Mouse (Mus musculus): ENCODE data around the gene Gns. TPM values are rescaled to one million over a fixed set of nuclear protein-coding genes. Genes with fewer than 3 reads are reported as not detected.

The Gns gene
- polyA plus RNA-seq, 1 experiment from 2014 or later = 41.4 TPM

DNA sequence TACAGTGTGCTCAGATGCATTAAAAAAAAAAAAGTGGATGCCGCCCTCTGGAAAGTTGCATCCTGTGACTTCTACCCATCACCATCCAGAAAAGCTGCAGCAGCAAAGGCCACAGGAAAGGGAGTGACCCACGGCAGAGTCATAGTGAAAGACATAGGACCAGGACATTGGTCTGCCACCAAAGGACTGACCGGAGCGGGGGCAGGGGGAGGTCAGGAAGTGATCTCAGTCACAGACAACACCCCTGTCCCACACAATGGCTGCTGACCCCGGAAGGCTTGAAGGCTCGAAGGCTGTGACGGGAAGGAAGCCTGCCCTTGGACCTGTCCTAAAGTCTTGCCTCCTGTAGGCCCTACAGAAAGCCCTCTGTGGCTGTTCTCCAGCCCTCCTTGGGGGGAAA is 36.1 kb downstream of the Gns start:
- ATAC-seq (peak; percentile 80), DNase-seq (ENCODE audit: low spot score) (peak; percentile 39)
- no peak overlapping the region for H3K27ac ChIP-seq (ENCODE audit: low read length)
- H3K4me2 ChIP-seq (replicated peaks; ENCODE audit: low read depth, low read length) = no peak overlapping the region
- 68% methylated on average over 7 of the region's 7 CpGs for WGBS
- no peaks in the 10 kb centered on the region for H3K27me3 ChIP-seq (replicated peaks; ENCODE audit: insufficient read depth, low read length)
- no peak overlapping the region for H3K4me3 ChIP-seq (ENCODE audit: low read depth, low read length)
- no peaks in the 10 kb centered on the region for H3K36me3 ChIP-seq (ENCODE audit: insufficient read depth, low read length)
- TF ChIP-seq EP300 (IDR thresholded peaks at IDR 0.05) (no peak), CTCF (IDR thresholded peaks at IDR 0.05) (no peak)
- no peaks in the 10 kb centered on the region for H3K4me1 ChIP-seq (ENCODE audit: insufficient read depth, low read depth, low read length)
- H3K9me3 ChIP-seq (ENCODE audit: low read length) = no peaks in the 10 kb centered on the region
- no peak overlapping the region for H3K9ac ChIP-seq (replicated peaks; ENCODE audit: low read depth)

DNA sequence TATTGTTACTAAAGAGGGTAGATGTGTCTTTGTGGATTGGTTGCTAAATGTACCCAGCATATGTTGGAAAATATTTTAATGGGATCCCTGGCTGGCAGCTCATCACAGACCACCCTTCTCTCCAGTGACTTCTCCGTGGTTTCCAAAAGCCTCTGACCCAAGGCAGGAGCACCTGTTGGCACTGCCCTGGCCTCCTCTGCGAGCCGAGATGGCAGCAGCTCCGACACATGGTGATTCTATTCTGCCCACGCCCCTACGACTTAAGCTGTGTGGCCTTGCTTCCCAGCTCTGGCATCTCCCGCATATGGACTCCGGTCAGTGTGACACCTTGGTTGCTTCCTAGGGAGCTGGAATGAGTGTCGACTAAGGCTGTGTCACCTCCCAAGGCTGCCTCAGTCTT is 38.2 kb downstream of the Gns start:
- Histone ChIP-seq H3K9ac (replicated peaks; ENCODE audit: low read depth) (no peak overlapping the region), H3K9me3 (ENCODE audit: low read length) (no peaks in the 10 kb centered on the region), H3K27me3 (replicated peaks; ENCODE audit: insufficient read depth, low read length) (no peaks in the 10 kb centered on the region), H3K4me2 (replicated peaks; ENCODE audit: low read depth, low read length) (no peak overlapping the region), H3K4me3 (ENCODE audit: low read depth, low read length) (no peak overlapping the region), H3K36me3 (ENCODE audit: insufficient read depth, low read length) (no peaks in the 10 kb centered on the region), H3K4me1 (ENCODE audit: insufficient read depth, low read depth, low read length) (no peaks in the 10 kb centered on the region), H3K27ac (ENCODE audit: low read length) (no peak overlapping the region)
- ATAC-seq = no peak
- no peak for DNase-seq (ENCODE audit: low spot score)
- TF ChIP-seq CTCF (IDR thresholded peaks at IDR 0.05) (no peak), EP300 (IDR thresholded peaks at IDR 0.05) (no peak)
- WGBS = 66% methylated on average over 9 of the region's 9 CpGs

DNA sequence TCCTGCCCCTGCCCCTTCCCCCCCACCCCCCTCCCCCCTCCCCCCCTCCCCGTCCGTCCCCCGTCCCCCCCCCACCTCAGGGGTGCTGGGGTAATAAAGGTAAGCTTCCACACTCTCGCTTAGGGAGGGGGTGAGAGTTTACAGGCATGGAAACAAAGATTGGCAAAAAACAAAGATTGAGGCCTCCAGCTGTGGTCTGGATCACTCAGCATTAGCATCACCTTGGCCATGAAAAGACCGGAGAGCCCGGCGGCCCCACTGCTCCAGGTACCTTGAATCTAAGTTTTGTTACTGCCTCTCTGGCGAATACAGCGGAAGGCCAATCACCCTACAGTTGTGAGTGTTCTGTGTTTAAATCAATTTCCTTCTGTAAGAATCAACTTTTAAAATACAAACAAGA is 39.1 kb downstream of the Gns start:
- no peaks in the 10 kb centered on the region for H3K27me3 ChIP-seq (replicated peaks; ENCODE audit: insufficient read depth, low read length)
- no peak overlapping the region for H3K4me3 ChIP-seq (ENCODE audit: low read depth, low read length)
- ATAC-seq (no peak), DNase-seq (ENCODE audit: low spot score) (no peak)
- H3K36me3 ChIP-seq (ENCODE audit: insufficient read depth, low read length) = no peaks in the 10 kb centered on the region
- H3K27ac ChIP-seq (ENCODE audit: low read length) = no peak overlapping the region
- 53% methylated on average over 8 of the region's 9 CpGs for WGBS
- H3K4me1 ChIP-seq (ENCODE audit: insufficient read depth, low read depth, low read length) = no peaks in the 10 kb centered on the region
- H3K9ac ChIP-seq (replicated peaks; ENCODE audit: low read depth) = no peak overlapping the region
- no peak overlapping the region for H3K4me2 ChIP-seq (replicated peaks; ENCODE audit: low read depth, low read length)
- TF ChIP-seq EP300 (IDR thresholded peaks at IDR 0.05) (no peak), CTCF (IDR thresholded peaks at IDR 0.05) (no peak)
- H3K9me3 ChIP-seq (ENCODE audit: low read length) = no peaks in the 10 kb centered on the region

DNA sequence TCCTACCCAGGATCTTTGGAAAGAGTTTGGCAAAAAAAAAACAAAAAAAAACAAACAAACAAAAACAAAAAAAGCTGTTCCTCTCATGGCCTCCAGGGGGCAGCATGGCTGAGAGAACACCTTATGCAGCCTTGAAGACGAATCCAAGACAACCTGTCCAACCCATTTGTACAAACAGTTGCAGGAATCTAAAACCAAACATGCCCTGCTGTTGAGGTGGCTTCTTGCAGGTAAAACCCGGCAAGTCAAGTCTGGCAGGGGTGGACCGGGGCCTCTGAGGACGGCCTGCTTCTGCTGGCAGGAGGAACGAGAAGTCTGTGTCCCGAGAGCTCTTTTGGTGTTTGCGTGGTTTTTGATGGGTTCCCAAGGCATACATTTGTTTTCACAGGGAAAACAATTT is 44.8 kb downstream of the Gns start:
- Histone ChIP-seq H3K27me3 (replicated peaks; ENCODE audit: insufficient read depth, low read length) (no peaks in the 10 kb centered on the region), H3K9me3 (ENCODE audit: low read length) (no peaks in the 10 kb centered on the region), H3K27ac (ENCODE audit: low read length) (no peak overlapping the region), H3K9ac (replicated peaks; ENCODE audit: low read depth) (no peak overlapping the region), H3K4me1 (ENCODE audit: insufficient read depth, low read depth, low read length) (no peaks in the 10 kb centered on the region), H3K4me2 (replicated peaks; ENCODE audit: low read depth, low read length) (no peak overlapping the region), H3K4me3 (ENCODE audit: low read depth, low read length) (no peak overlapping the region), H3K36me3 (ENCODE audit: insufficient read depth, low read length) (peaks cover 20% of the 10 kb centered on the region; the same call in 1 of the 2 replicates)
- TF ChIP-seq EP300 (IDR thresholded peaks at IDR 0.05) (no peak), CTCF (IDR thresholded peaks at IDR 0.05) (peak; percentile 90)
- DNase-seq (ENCODE audit: low spot score) (peak; percentile 88), ATAC-seq (peak; percentile 79)
- 43% methylated on average over 7 of the region's 7 CpGs for WGBS

DNA sequence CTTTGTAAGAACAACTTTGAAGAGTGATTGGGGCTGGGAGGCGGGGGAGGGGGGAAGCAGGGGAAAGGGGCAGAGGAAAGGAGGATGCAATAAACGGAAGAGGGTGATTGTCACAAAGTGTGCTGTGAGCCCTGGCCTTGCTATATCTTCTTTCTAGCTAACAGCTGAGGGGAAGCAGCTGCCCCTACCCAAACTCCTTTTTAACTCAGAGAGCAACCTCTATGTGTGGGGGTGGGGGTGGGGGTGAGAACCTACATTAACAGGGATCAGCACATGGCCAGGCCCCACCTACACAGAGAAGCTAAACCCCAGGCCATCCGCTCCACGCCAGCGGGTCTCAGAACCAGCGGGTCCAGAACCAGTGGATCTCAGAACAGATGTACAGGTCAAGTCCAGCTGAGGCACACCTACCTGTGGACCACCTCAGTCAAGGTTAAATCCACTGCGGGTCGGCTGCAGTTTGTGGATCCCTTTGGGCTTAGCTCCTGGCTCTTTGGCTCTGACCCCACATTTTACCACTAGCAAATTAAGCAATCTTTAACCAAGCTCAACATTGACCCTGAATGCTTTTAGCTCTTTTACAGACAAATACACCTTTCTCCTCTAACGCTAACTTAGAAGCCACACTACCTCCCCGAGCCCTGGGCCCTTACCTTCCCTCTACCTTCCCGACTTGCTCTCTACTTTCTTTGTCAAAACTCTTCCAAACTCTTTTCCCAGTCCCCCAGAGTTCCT is 47.0 kb downstream of the Gns start:
- TF ChIP-seq EP300 (IDR thresholded peaks at IDR 0.05) (no peak), CTCF (IDR thresholded peaks at IDR 0.05) (no peak)
- Histone ChIP-seq H3K9ac (replicated peaks; ENCODE audit: low read depth) (no peak overlapping the region), H3K4me2 (replicated peaks; ENCODE audit: low read depth, low read length) (no peak overlapping the region), H3K4me1 (ENCODE audit: insufficient read depth, low read depth, low read length) (no peaks in the 10 kb centered on the region), H3K27me3 (replicated peaks; ENCODE audit: insufficient read depth, low read length) (no peaks in the 10 kb centered on the region), H3K9me3 (ENCODE audit: low read length) (no peaks in the 10 kb centered on the region), H3K27ac (ENCODE audit: low read length) (no peak overlapping the region), H3K36me3 (ENCODE audit: insufficient read depth, low read length) (peaks cover 25% of the 10 kb centered on the region), H3K4me3 (ENCODE audit: low read depth, low read length) (no peak overlapping the region)
- WGBS = 78% methylated on average over 11 of the region's 11 CpGs
- DNase-seq (ENCODE audit: low spot score) (no peak), ATAC-seq (no peak)

DNA sequence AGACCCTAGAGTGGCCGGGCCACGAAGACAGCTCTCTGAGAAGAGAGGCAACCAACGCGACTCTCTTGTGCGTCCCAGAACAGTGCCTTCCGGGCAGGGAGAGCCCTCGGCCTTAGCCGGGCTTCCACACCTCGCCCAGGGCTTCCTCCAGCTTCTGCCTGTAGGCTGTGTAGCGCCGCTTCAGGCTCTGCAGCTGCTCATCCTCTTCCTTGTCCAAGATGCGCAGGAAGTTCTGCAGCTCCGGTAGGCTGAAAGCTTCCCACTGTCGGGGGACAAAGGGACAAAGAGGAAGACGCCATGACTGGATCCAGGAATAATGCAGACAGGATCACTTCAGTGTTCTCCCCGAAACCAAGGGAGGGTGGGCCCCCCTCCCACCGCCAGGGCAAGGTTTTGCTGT is 47.9 kb downstream of the Gns start:
- TF ChIP-seq EP300 (IDR thresholded peaks at IDR 0.05) (no peak), CTCF (IDR thresholded peaks at IDR 0.05) (peak; percentile 15; the same call in 1 of the 2 replicates)
- ATAC-seq (peak; percentile 40), DNase-seq (ENCODE audit: low spot score) (no peak)
- H3K4me1 ChIP-seq (ENCODE audit: insufficient read depth, low read depth, low read length) = no peaks in the 10 kb centered on the region
- no peak overlapping the region for H3K4me3 ChIP-seq (ENCODE audit: low read depth, low read length)
- peaks cover 25% of the 10 kb centered on the region for H3K36me3 ChIP-seq (ENCODE audit: insufficient read depth, low read length)
- H3K27ac ChIP-seq (ENCODE audit: low read length) = no peak overlapping the region
- 71% methylated on average over 17 of the region's 17 CpGs for WGBS
- H3K4me2 ChIP-seq (replicated peaks; ENCODE audit: low read depth, low read length) = no peak overlapping the region
- no peaks in the 10 kb centered on the region for H3K9me3 ChIP-seq (ENCODE audit: low read length)
- no peak overlapping the region for H3K9ac ChIP-seq (replicated peaks; ENCODE audit: low read depth)
- H3K27me3 ChIP-seq (replicated peaks; ENCODE audit: insufficient read depth, low read length) = no peaks in the 10 kb centered on the region

All from lung, postnatal 0 days (tissue).